Mouse (Mus musculus): ENCODE data around the gene Cops7a. TPM values are rescaled to one million over a fixed set of nuclear protein-coding genes. Genes with fewer than 3 reads are reported as not detected.

Gene Cops7a
- polyA plus RNA-seq, 1 experiment from 2014 or later, result 107 TPM

- no peaks in the 10 kb centered on the region for H3K27me3 ChIP-seq (replicated peaks; ENCODE audit: control insufficient read depth, insufficient read depth, low read length)
- H3K4me1 ChIP-seq (ENCODE audit: control insufficient read depth, insufficient read depth, low read depth, low read length), result peaks cover 18% of the 10 kb centered on the region
- no peaks in the 10 kb centered on the region for H3K9me3 ChIP-seq (ENCODE audit: control insufficient read depth, low read length)
- peak overlapping the region; percentile 53 for H3K4me2 ChIP-seq (ENCODE audit: low read length)
- peak overlapping the region; percentile 99 for H3K9ac ChIP-seq (ENCODE audit: low read depth, low read length)
- 37% methylated on average over 1 of the region's 1 CpGs for WGBS
- H3K27ac ChIP-seq (ENCODE audit: low read depth, low read length), result peak overlapping the region; percentile 98
- peaks cover 16% of the 10 kb centered on the region for H3K36me3 ChIP-seq (ENCODE audit: control insufficient read depth, insufficient read depth, low read length)
- peak overlapping the region; percentile 97 for H3K4me3 ChIP-seq (ENCODE audit: low read length)
- ATAC-seq, result no peak
Observed at GRCm38 (mm10) chr6:124930231-124930630, 35.1 kb downstream of the Cops7a start.

GRCm38 (mm10) chr6:124925941-124926340 is 39.4 kb downstream of the Cops7a start:
- no peak for ATAC-seq
- no peaks in the 10 kb centered on the region for H3K36me3 ChIP-seq (ENCODE audit: control insufficient read depth, insufficient read depth, low read length)
- no peaks in the 10 kb centered on the region for H3K27me3 ChIP-seq (replicated peaks; ENCODE audit: control insufficient read depth, insufficient read depth, low read length)
- H3K9ac ChIP-seq (ENCODE audit: low read depth, low read length), result no peak overlapping the region
- H3K4me1 ChIP-seq (ENCODE audit: control insufficient read depth, insufficient read depth, low read depth, low read length), result peaks cover 5% of the 10 kb centered on the region
- no peak overlapping the region for H3K27ac ChIP-seq (ENCODE audit: low read depth, low read length)
- H3K4me2 ChIP-seq (ENCODE audit: low read length), result no peak overlapping the region
- WGBS, result 48% methylated on average over 5 of the region's 5 CpGs
- H3K9me3 ChIP-seq (ENCODE audit: control insufficient read depth, low read length), result no peaks in the 10 kb centered on the region
- no peak overlapping the region for H3K4me3 ChIP-seq (ENCODE audit: low read length)

GRCm38 (mm10) chr6:124925173-124925793 is 40.1 kb downstream of the Cops7a start:
- H3K9ac ChIP-seq (ENCODE audit: low read depth, low read length), result no peak overlapping the region
- H3K4me3 ChIP-seq (ENCODE audit: low read length), result no peak overlapping the region
- H3K9me3 ChIP-seq (ENCODE audit: control insufficient read depth, low read length), result no peaks in the 10 kb centered on the region
- peaks cover 7% of the 10 kb centered on the region for H3K4me1 ChIP-seq (ENCODE audit: control insufficient read depth, insufficient read depth, low read depth, low read length)
- WGBS, result 41% methylated on average over 12 of the region's 12 CpGs
- no peak overlapping the region for H3K27ac ChIP-seq (ENCODE audit: low read depth, low read length)
- no peak for ATAC-seq
- H3K27me3 ChIP-seq (replicated peaks; ENCODE audit: control insufficient read depth, insufficient read depth, low read length), result no peaks in the 10 kb centered on the region
- H3K4me2 ChIP-seq (ENCODE audit: low read length), result no peak overlapping the region
- H3K36me3 ChIP-seq (ENCODE audit: control insufficient read depth, insufficient read depth, low read length), result no peaks in the 10 kb centered on the region

- ATAC-seq, result no peak
- Histone ChIP-seq H3K4me3 (ENCODE audit: low read length) (no peak overlapping the region), H3K9ac (ENCODE audit: low read depth, low read length) (no peak overlapping the region), H3K27me3 (replicated peaks; ENCODE audit: control insufficient read depth, insufficient read depth, low read length) (no peaks in the 10 kb centered on the region), H3K9me3 (ENCODE audit: control insufficient read depth, low read length) (no peaks in the 10 kb centered on the region), H3K36me3 (ENCODE audit: control insufficient read depth, insufficient read depth, low read length) (no peaks in the 10 kb centered on the region), H3K27ac (ENCODE audit: low read depth, low read length) (peak overlapping the region; percentile 100; the same call in 1 of the 2 replicates), H3K4me1 (ENCODE audit: control insufficient read depth, insufficient read depth, low read depth, low read length) (peaks cover 18% of the 10 kb centered on the region), H3K4me2 (ENCODE audit: low read length) (no peak overlapping the region)
- 64% methylated on average over 4 of the region's 4 CpGs for WGBS
Observed at GRCm38 (mm10) chr6:124921539-124921938, 43.8 kb downstream of the Cops7a start.

GRCm38 (mm10) chr6:124920318-124921085 is 44.8 kb downstream of the Cops7a start:
- peak overlapping the region; percentile 97 for H3K4me2 ChIP-seq (ENCODE audit: low read length)
- H3K9me3 ChIP-seq (ENCODE audit: control insufficient read depth, low read length), result no peaks in the 10 kb centered on the region
- H3K36me3 ChIP-seq (ENCODE audit: control insufficient read depth, insufficient read depth, low read length), result no peaks in the 10 kb centered on the region
- peaks cover 24% of the 10 kb centered on the region for H3K4me1 ChIP-seq (ENCODE audit: control insufficient read depth, insufficient read depth, low read depth, low read length)
- peak overlapping the region; percentile 100 for H3K27ac ChIP-seq (ENCODE audit: low read depth, low read length)
- H3K9ac ChIP-seq (ENCODE audit: low read depth, low read length), result peak overlapping the region; percentile 58
- peak overlapping the region; percentile 38 for H3K4me3 ChIP-seq (ENCODE audit: low read length)
- ATAC-seq, result no peak
- WGBS, result 23% methylated on average over 9 of the region's 9 CpGs
- H3K27me3 ChIP-seq (replicated peaks; ENCODE audit: control insufficient read depth, insufficient read depth, low read length), result no peaks in the 10 kb centered on the region

- Histone ChIP-seq H3K36me3 (ENCODE audit: control insufficient read depth, insufficient read depth, low read length) (no peaks in the 10 kb centered on the region), H3K4me1 (ENCODE audit: control insufficient read depth, insufficient read depth, low read depth, low read length) (peaks cover 31% of the 10 kb centered on the region), H3K4me3 (ENCODE audit: low read length) (peak within 1 kb of the TSS; percentile 38), H3K9me3 (ENCODE audit: control insufficient read depth, low read length) (no peaks in the 10 kb centered on the region), H3K27ac (ENCODE audit: low read depth, low read length) (peak within 1 kb of the TSS; percentile 100), H3K9ac (ENCODE audit: low read depth, low read length) (peak within 1 kb of the TSS; percentile 58), H3K4me2 (ENCODE audit: low read length) (peak within 1 kb of the TSS; percentile 97), H3K27me3 (replicated peaks; ENCODE audit: control insufficient read depth, insufficient read depth, low read length) (no peaks in the 10 kb centered on the region)
- 3% methylated on average over 13 of the region's 13 CpGs for WGBS
- peak; percentile 90 for ATAC-seq
Observed at GRCm38 (mm10) chr6:124919695-124920317, 45.5 kb downstream of the Cops7a start, which contains the start of gene Ptms. Gene Ptms (minus strand): TSS chr6:124920103.

- peak overlapping the region; percentile 100 for H3K27ac ChIP-seq (ENCODE audit: low read depth, low read length)
- peak overlapping the region; percentile 33 for H3K9ac ChIP-seq (ENCODE audit: low read depth, low read length)
- peak overlapping the region; percentile 97 for H3K4me2 ChIP-seq (ENCODE audit: low read length)
- no peaks in the 10 kb centered on the region for H3K27me3 ChIP-seq (replicated peaks; ENCODE audit: control insufficient read depth, insufficient read depth, low read length)
- ATAC-seq, result no peak
- WGBS, result 14% methylated on average over 13 of the region's 14 CpGs
- H3K4me1 ChIP-seq (ENCODE audit: control insufficient read depth, insufficient read depth, low read depth, low read length), result peaks cover 38% of the 10 kb centered on the region
- H3K9me3 ChIP-seq (ENCODE audit: control insufficient read depth, low read length), result no peaks in the 10 kb centered on the region
- H3K4me3 ChIP-seq (ENCODE audit: low read length), result peak overlapping the region; percentile 92
- peaks cover 4% of the 10 kb centered on the region; the same call in 1 of the 2 replicates for H3K36me3 ChIP-seq (ENCODE audit: control insufficient read depth, insufficient read depth, low read length)
Observed at GRCm38 (mm10) chr6:124918890-124919627, 46.3 kb downstream of the Cops7a start.

- Histone ChIP-seq H3K4me3 (ENCODE audit: low read length) (peak overlapping the region; percentile 92), H3K36me3 (ENCODE audit: control insufficient read depth, insufficient read depth, low read length) (peaks cover 12% of the 10 kb centered on the region), H3K4me1 (ENCODE audit: control insufficient read depth, insufficient read depth, low read depth, low read length) (peaks cover 38% of the 10 kb centered on the region), H3K9ac (ENCODE audit: low read depth, low read length) (peak overlapping the region; percentile 74), H3K9me3 (ENCODE audit: control insufficient read depth, low read length) (no peaks in the 10 kb centered on the region), H3K27ac (ENCODE audit: low read depth, low read length) (peak overlapping the region; percentile 100), H3K27me3 (replicated peaks; ENCODE audit: control insufficient read depth, insufficient read depth, low read length) (no peaks in the 10 kb centered on the region), H3K4me2 (ENCODE audit: low read length) (peak overlapping the region; percentile 97)
- 9% methylated on average over 7 of the region's 7 CpGs for WGBS
- no peak for ATAC-seq
Observed at GRCm38 (mm10) chr6:124918331-124918690, 47.0 kb downstream of the Cops7a start.
